Mouse (Mus musculus) cortical plate, adult 2 months (tissue): ENCODE measurements around the gene Nek1. TPM values are rescaled to one million over a fixed set of nuclear protein-coding genes. Genes with fewer than 3 reads are reported as not detected.
"Not testable (repeated sequence)": the region's sequence is repeated elsewhere in the genome, so short reads cannot be mapped to it uniquely, and the experiment has no call there.

Experiments used
- H3K27ac ChIP-seq: fragments of 200-500 bp; 2 replicates; pipeline ENCODE4 v1.5.1; 2012; ENCODE audit warnings: low read length, control low read depth, inconsistent platforms; ENCODE audit not compliant: insufficient read depth
- H3K4me1 ChIP-seq: fragments of 200-500 bp; 2 replicates; pipeline ENCODE4 v1.6.1; 2011; ENCODE audit warnings: low read length; ENCODE audit not compliant: control insufficient read depth, insufficient read depth
- H3K4me3 ChIP-seq: fragments of 200-500 bp; 2 replicates; pipeline ENCODE4 v1.5.1; 2011; ENCODE audit warnings: mild to moderate bottlenecking, low read length, control low read depth; ENCODE audit not compliant: insufficient read depth
- CTCF ChIP-seq: fragments of 200-500 bp; IDR thresholded peaks from 2 replicates; pipeline ENCODE4 v1.5.1; 2011; ENCODE audit warnings: mild to moderate bottlenecking, control low read depth, low read length; ENCODE audit not compliant: insufficient read depth; ENCODE audit errors: extremely low read depth
- POLR2A ChIP-seq: fragments of 200-500 bp; IDR thresholded peaks from 2 replicates; pipeline ENCODE4 v1.6.1; 2011; ENCODE audit warnings: mild to moderate bottlenecking, low read length, control low read depth; ENCODE audit not compliant: insufficient read depth; ENCODE audit errors: extremely low read depth
- polyA plus RNA-seq: library from polyadenylated mRNA; depleted of rRNA; stranded (reverse); fragments of >200 nt; gene quantifications from 2 replicates; pipeline ENCODE4 v1.2.3, GENCODE M21; 2012

The Nek1 gene
- polyA plus RNA-seq, 1 experiment: 28.4 TPM

DNA sequence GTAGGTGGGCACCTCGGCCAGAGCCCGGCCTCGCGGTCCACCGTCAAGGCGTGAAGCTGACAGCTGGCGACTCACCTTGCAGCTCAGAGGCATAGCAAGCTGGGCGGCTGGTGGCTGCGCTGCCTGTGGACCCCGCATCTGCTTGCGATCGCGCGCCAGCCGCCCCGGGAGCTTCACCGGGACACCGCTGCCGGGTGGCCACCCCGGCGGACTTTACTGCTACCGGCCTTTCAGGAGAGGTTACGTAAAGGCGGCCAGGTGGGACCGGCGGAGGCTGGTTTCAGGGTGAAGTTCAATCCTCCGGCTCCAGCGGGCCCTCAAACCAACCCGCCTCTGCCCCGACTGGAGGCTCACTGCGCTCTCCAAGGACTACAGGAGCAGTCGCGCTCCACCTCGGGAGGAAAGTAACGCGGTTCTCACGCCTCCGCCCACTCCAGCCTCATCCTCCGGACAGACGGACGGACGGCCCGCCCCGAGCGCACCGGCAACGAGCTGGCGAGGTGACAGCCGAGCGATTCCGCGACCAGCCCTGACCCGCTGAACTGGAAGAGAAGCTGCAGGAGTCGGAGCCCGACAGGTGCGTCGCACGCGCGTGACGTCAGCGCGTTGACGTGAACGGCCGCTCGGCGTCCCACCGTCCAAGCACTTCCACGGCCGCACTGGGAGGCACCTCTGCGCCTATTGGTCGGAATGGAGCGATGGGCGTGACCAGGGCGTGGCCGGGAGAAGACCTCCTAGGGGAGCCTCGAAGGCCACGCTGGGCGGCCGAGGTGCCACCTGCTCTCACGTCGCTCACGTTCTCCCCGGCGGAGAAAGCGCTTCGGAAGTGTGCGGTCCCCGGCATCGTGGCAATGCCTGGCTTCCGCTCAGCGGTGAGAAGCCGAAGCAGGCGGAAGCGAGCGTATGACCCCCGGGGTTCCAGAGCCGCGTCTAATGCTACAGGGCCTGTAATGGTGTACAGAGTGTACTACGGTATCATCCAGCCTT lies 10.0 kb upstream of the Nek1 start, which contains the start of gene Clcn3:
TSS of gene Clcn3 (minus strand) at position 600 of the 987 bp plus-strand sequence.
- Histone ChIP-seq H3K4me1 (no peaks in the 10 kb centered on the region; the same call in 1 of the 2 replicates), H3K27ac (no peak within 1 kb of the TSS), H3K4me3 (peak within 1 kb of the TSS; percentile 78)
- TF ChIP-seq CTCF (no peak), POLR2A (peak; percentile 93)

- peak overlapping the region; percentile 78 for H3K4me3 ChIP-seq
- H3K4me1 ChIP-seq: no peaks in the 10 kb centered on the region; the same call in 1 of the 2 replicates
- TF ChIP-seq POLR2A (no peak), CTCF (peak; percentile 42)
- no peak overlapping the region for H3K27ac ChIP-seq
Measured at GRCm38 (mm10) chr8:60983688-60984079, 9.3 kb upstream of the Nek1 start.

- H3K4me1 ChIP-seq, H3K27ac ChIP-seq, H3K4me3 ChIP-seq: not testable (repeated sequence)
Measured at GRCm38 (mm10) chr8:60984260-60985010, 8.6 kb upstream of the Nek1 start.

DNA sequence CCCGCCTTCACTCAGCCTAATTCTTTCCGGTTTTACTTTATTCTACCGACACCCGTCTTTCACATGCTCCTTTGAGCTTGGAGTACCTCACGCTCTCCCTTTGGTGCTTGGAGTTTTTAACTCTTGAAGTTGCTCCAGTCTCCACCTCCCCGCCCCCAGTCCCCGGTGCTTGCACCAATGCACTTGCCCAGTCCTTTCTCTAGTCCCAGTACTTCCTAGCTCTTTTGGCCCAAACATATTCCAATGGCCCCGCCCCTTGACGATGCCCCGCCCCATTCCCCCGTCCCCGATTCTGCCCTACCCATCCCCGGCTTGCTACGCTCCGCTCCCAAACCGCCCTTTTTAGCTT lies 460 bp upstream of the Nek1 start:
- Histone ChIP-seq H3K27ac (0 out of 2 replicates have a peak overlapping the region, but pooled peaks have one; percentile 46), H3K4me1 (peaks cover 2% of the 10 kb centered on the region; the same call in 1 of the 2 replicates), H3K4me3 (peak overlapping the region; percentile 83)
- no peak for TF ChIP-seq POLR2A
- no peak for TF ChIP-seq CTCF

- Histone ChIP-seq H3K27ac (peak overlapping the region; percentile 55; the same call in 1 of the 2 replicates), H3K4me3 (peak overlapping the region; percentile 83), H3K4me1 (peaks cover 2% of the 10 kb centered on the region; the same call in 1 of the 2 replicates)
- no peak for TF ChIP-seq CTCF
- no peak for TF ChIP-seq POLR2A
Measured at GRCm38 (mm10) chr8:60993639-60993986, 618 bp downstream of the Nek1 start.

DNA sequence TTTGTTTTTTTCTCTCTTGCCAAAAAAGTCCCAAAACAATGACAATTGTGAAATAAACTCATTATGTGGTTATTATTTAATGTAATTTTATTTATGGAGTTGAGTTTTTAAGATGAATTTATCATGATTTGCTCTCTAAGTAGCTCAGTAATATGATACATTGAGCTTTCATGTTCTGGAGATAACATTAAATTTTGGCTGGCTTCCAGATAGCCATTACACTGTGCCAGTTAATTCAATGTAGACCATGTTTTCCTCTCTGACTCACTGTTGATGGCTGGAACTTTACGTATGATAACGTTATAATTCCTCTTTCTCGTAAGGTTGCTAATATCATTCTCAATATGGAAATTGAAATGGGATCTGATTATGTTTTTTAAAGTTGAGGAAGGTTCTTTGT lies 3.5 kb downstream of the Nek1 start:
- no peak overlapping the region for H3K27ac ChIP-seq
- H3K4me3 ChIP-seq: no peak overlapping the region
- TF ChIP-seq POLR2A: no peak
- no peak for TF ChIP-seq CTCF
- peaks cover 2% of the 10 kb centered on the region; the same call in 1 of the 2 replicates for H3K4me1 ChIP-seq

- TF ChIP-seq POLR2A: no peak
- TF ChIP-seq CTCF: peak; percentile 71
- H3K27ac ChIP-seq: no peak overlapping the region
- H3K4me3 ChIP-seq: no peak overlapping the region
- no peaks in the 10 kb centered on the region for H3K4me1 ChIP-seq
Measured at GRCm38 (mm10) chr8:61041951-61042350, 49.0 kb downstream of the Nek1 start.

- no peak for TF ChIP-seq POLR2A
- TF ChIP-seq CTCF: no peak
- Histone ChIP-seq H3K4me1 (no peaks in the 10 kb centered on the region), H3K4me3 (no peak overlapping the region), H3K27ac (no peak overlapping the region)
Measured at GRCm38 (mm10) chr8:61043874-61044273, 50.9 kb downstream of the Nek1 start.

GRCm38 (mm10) chr8:61046816-61047215 lies 53.8 kb downstream of the Nek1 start:
- no peaks in the 10 kb centered on the region for H3K4me1 ChIP-seq
- no peak for TF ChIP-seq CTCF
- no peak for TF ChIP-seq POLR2A
- no peak overlapping the region for H3K27ac ChIP-seq
- no peak overlapping the region for H3K4me3 ChIP-seq

GRCm38 (mm10) chr8:61053017-61053416 lies 60.0 kb downstream of the Nek1 start:
- Histone ChIP-seq H3K27ac (no peak overlapping the region), H3K4me1 (no peaks in the 10 kb centered on the region), H3K4me3 (no peak overlapping the region)
- no peak for TF ChIP-seq CTCF
- TF ChIP-seq POLR2A: no peak
